Mouse (Mus musculus) left cerebral cortex, postnatal 4 days (tissue): ENCODE data around the gene Ing2. TPM values are rescaled to one million over a fixed set of nuclear protein-coding genes. Genes with fewer than 3 reads are reported as not detected.

Experiments used
- total RNA-seq, 2 experiments: library from RNA; stranded (reverse); gene quantifications; 2 replicates each; pipeline ENCODE4 v1.2.3; 2021

The Ing2 gene
- total RNA-seq, 2 experiments from 2014 or later = 25.3 to 26.1 TPM

Other genes with a start within 250 kb of the Ing2 start
- gene Stox2, start 229.2 kb downstream of the Ing2 start, total RNA-seq = 100 to 1,000 TPM; 118 to 122 TPM
- 10 to 100 TPM; 49.7 to 51.0 TPM for gene Trappc11, start 142.1 kb downstream of the Ing2 start, total RNA-seq
- gene Rwdd4a, start 141.9 kb downstream of the Ing2 start, total RNA-seq = 10 to 100 TPM; 26.8 to 29.5 TPM
- gene Cdkn2aip, start 38.4 kb upstream of the Ing2 start, total RNA-seq = 10 to 100 TPM; 15.7 to 19.8 TPM
- gene Cldn24, start 146.6 kb upstream of the Ing2 start, total RNA-seq = not detected
- gene Cldn22, start 148.9 kb upstream of the Ing2 start, total RNA-seq = not detected